Mouse (Mus musculus): Measurements from ENCODE around the gene Pygm. TPM values are rescaled to one million over a fixed set of nuclear protein-coding genes. Genes with fewer than 3 reads are reported as not detected.

Pygm gene
- 7.3 and 7.5 TPM in 2 replicates for polyA plus RNA-seq (2015; fragmentation: Nextera tagmentation; extraction: Ambion mirVana)

- 10% methylated on average over 7 of the region's 7 CpGs for WGBS
- Histone ChIP-seq H3K9ac (ENCODE audit: low read depth, low read length) (no peak within 1 kb of the TSS; the same call in 1 of the 2 replicates), H3K4me2 (ENCODE audit: low read length) (no peak within 1 kb of the TSS), H3K9me3 (replicated peaks; ENCODE audit: control insufficient read depth, low read length, poor library complexity, severe bottlenecking) (no peaks in the 10 kb centered on the region), H3K27me3 (ENCODE audit: control insufficient read depth, insufficient read depth, low read depth, low read length) (no peaks in the 10 kb centered on the region), H3K4me1 (ENCODE audit: control insufficient read depth, insufficient read depth, low read length) (no peaks in the 10 kb centered on the region; the same call in 1 of the 2 replicates), H3K27ac (ENCODE audit: low read length) (no peak within 1 kb of the TSS), H3K36me3 (ENCODE audit: control insufficient read depth, insufficient read depth, low read length) (no peaks in the 10 kb centered on the region), H3K4me3 (ENCODE audit: low read depth, low read length) (no peak within 1 kb of the TSS)
- no peak for ATAC-seq
Observed at GRCm38 (mm10) chr19:6384128-6384527, at the start of gene Pygm. TSS of gene Pygm (plus strand) at chr19:6384399.

DNA sequence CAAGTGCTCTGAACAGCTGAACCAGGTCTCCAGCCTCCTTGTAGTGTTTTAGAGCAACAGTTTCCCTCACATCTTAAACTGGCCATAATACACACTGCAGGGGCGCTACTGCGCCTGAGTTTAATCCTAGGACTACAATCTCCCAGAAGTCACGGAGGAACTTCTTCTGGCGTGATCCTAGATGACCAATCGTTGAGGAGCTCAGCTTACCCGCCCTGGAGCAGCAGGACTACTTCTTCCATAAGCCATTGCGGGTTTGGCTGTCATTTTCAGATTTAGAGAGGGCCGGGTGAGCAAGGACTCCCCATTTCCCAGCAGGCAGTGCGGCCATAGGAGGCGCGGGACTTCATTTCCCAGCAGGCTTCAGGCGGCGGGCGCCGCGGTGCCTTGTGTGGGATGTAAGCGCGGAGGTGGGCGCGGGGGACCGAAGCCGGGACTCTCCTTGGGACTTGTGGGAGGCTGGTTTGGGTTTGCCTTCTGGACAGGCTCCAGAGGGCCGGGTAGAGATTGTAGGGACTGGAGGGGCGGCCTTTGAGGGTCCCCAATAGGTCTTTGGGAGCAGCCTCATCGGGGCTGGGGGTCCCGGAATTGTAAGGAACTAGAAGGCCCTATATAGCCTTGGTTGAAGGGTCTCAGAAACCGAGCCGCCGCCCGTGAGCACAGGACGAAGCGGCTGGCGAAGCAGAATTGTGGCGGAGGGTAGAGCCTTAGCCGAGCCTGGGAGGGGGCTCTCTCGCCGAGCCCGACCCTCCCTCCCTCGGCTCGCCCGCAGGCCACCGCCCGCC, 49.3 kb upstream of the Pygm start, which contains the start of gene Men1:
TSS of gene Men1 (plus strand) at position 307 of the 785 bp plus-strand sequence.
- Histone ChIP-seq H3K9me3 (replicated peaks; ENCODE audit: control insufficient read depth, low read length, poor library complexity, severe bottlenecking) (no peaks in the 10 kb centered on the region), H3K9ac (ENCODE audit: low read depth, low read length) (peak within 1 kb of the TSS; percentile 90), H3K4me3 (ENCODE audit: low read depth, low read length) (peak within 1 kb of the TSS; percentile 86), H3K4me2 (ENCODE audit: low read length) (peak within 1 kb of the TSS; percentile 96), H3K36me3 (ENCODE audit: control insufficient read depth, insufficient read depth, low read length) (peaks cover 21% of the 10 kb centered on the region), H3K4me1 (ENCODE audit: control insufficient read depth, insufficient read depth, low read length) (peaks cover 23% of the 10 kb centered on the region), H3K27ac (ENCODE audit: low read length) (peak within 1 kb of the TSS; percentile 81), H3K27me3 (ENCODE audit: control insufficient read depth, insufficient read depth, low read depth, low read length) (no peaks in the 10 kb centered on the region)
- peak; percentile 95 for ATAC-seq
- WGBS, result 0% methylated on average over 39 of the region's 43 CpGs

DNA sequence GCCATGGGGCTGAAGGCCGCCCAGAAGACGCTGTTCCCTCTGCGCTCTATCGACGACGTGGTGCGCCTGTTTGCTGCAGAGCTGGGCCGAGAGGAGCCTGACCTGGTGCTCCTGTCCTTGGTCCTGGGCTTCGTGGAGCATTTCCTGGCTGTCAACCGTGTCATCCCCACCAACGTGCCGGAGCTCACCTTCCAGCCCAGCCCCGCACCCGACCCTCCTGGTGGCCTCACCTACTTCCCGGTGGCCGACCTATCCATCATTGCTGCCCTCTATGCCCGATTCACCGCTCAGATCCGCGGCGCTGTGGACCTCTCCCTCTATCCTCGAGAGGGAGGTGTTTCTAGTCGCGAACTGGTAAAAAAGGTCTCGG, 48.8 kb upstream of the Pygm start:
- no peak; the same call in 1 of the 2 replicates for ATAC-seq
- under 1% methylated on average over 24 of the region's 25 CpGs for WGBS
- peaks cover 25% of the 10 kb centered on the region for H3K4me1 ChIP-seq (ENCODE audit: control insufficient read depth, insufficient read depth, low read length)
- no peaks in the 10 kb centered on the region for H3K9me3 ChIP-seq (replicated peaks; ENCODE audit: control insufficient read depth, low read length, poor library complexity, severe bottlenecking)
- no peaks in the 10 kb centered on the region for H3K27me3 ChIP-seq (ENCODE audit: control insufficient read depth, insufficient read depth, low read depth, low read length)
- H3K9ac ChIP-seq (ENCODE audit: low read depth, low read length), result peak overlapping the region; percentile 90
- peak overlapping the region; percentile 86 for H3K4me3 ChIP-seq (ENCODE audit: low read depth, low read length)
- peaks cover 24% of the 10 kb centered on the region for H3K36me3 ChIP-seq (ENCODE audit: control insufficient read depth, insufficient read depth, low read length)
- H3K27ac ChIP-seq (ENCODE audit: low read length), result peak overlapping the region; percentile 81
- H3K4me2 ChIP-seq (ENCODE audit: low read length), result peak overlapping the region; percentile 96

DNA sequence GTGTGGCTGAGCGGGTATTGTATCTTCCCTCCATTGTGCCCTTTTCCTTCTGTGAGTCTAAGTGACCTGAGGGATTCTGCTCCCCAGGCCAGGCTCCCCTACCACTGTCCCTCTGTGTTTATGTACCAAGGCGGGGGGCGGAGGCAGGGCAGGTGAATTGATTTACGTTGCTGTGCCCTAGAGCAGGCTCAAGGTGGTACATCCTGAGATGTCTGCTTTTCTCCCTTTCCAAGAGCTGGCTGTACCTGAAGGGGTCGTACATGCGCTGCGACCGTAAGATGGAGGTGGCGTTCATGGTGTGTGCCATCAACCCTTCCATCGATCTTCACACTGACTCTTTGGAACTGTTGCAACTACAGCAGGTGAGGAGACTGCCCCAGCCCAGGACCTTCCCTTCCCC, 47.3 kb upstream of the Pygm start:
- 97% methylated on average over 10 of the region's 10 CpGs for WGBS
- Histone ChIP-seq H3K4me1 (ENCODE audit: control insufficient read depth, insufficient read depth, low read length) (peaks cover 34% of the 10 kb centered on the region), H3K27me3 (ENCODE audit: control insufficient read depth, insufficient read depth, low read depth, low read length) (no peaks in the 10 kb centered on the region), H3K9me3 (replicated peaks; ENCODE audit: control insufficient read depth, low read length, poor library complexity, severe bottlenecking) (no peaks in the 10 kb centered on the region), H3K4me2 (ENCODE audit: low read length) (peak overlapping the region; percentile 96), H3K9ac (ENCODE audit: low read depth, low read length) (peak overlapping the region; percentile 90), H3K4me3 (ENCODE audit: low read depth, low read length) (peak overlapping the region; percentile 86; the same call in 1 of the 2 replicates), H3K27ac (ENCODE audit: low read length) (no peak overlapping the region), H3K36me3 (ENCODE audit: control insufficient read depth, insufficient read depth, low read length) (peaks cover 24% of the 10 kb centered on the region)
- ATAC-seq, result no peak

DNA sequence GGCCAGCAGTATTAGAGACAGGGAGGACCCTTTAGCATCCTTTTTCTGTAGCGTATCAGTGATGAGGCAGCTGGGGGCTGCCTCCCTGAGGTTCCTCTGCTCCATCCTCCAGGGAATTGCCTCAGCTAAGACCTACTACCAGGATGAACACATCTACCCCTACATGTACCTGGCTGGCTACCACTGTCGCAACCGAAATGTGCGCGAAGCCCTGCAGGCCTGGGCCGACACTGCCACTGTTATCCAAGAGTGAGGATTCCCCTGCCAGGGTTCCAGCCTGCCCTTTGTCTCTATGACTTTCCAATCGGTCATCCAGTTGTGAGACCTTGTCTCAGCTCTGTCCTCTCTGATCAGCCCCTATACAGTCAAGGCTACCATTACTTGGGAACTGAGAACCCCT, 46.0 kb upstream of the Pygm start:
- Histone ChIP-seq H3K27ac (ENCODE audit: low read length) (no peak overlapping the region), H3K4me3 (ENCODE audit: low read depth, low read length) (no peak overlapping the region), H3K9ac (ENCODE audit: low read depth, low read length) (no peak overlapping the region), H3K9me3 (replicated peaks; ENCODE audit: control insufficient read depth, low read length, poor library complexity, severe bottlenecking) (no peaks in the 10 kb centered on the region), H3K27me3 (ENCODE audit: control insufficient read depth, insufficient read depth, low read depth, low read length) (no peaks in the 10 kb centered on the region), H3K4me2 (ENCODE audit: low read length) (no peak overlapping the region), H3K4me1 (ENCODE audit: control insufficient read depth, insufficient read depth, low read length) (peaks cover 34% of the 10 kb centered on the region), H3K36me3 (ENCODE audit: control insufficient read depth, insufficient read depth, low read length) (peaks cover 26% of the 10 kb centered on the region)
- ATAC-seq, result no peak
- 90% methylated on average over 7 of the region's 7 CpGs for WGBS

- Histone ChIP-seq H3K4me3 (ENCODE audit: low read depth, low read length) (no peak overlapping the region), H3K4me2 (ENCODE audit: low read length) (no peak overlapping the region), H3K36me3 (ENCODE audit: control insufficient read depth, insufficient read depth, low read length) (peaks cover 26% of the 10 kb centered on the region), H3K27me3 (ENCODE audit: control insufficient read depth, insufficient read depth, low read depth, low read length) (no peaks in the 10 kb centered on the region), H3K9me3 (replicated peaks; ENCODE audit: control insufficient read depth, low read length, poor library complexity, severe bottlenecking) (no peaks in the 10 kb centered on the region), H3K4me1 (ENCODE audit: control insufficient read depth, insufficient read depth, low read length) (peaks cover 34% of the 10 kb centered on the region), H3K9ac (ENCODE audit: low read depth, low read length) (no peak overlapping the region), H3K27ac (ENCODE audit: low read length) (no peak overlapping the region)
- ATAC-seq, result no peak
- WGBS, result 96% methylated on average over 11 of the region's 11 CpGs
Observed at GRCm38 (mm10) chr19:6338716-6339115, 45.5 kb upstream of the Pygm start.

GRCm38 (mm10) chr19:6339191-6339590, 45.0 kb upstream of the Pygm start:
- Histone ChIP-seq H3K4me1 (ENCODE audit: control insufficient read depth, insufficient read depth, low read length) (peaks cover 34% of the 10 kb centered on the region), H3K36me3 (ENCODE audit: control insufficient read depth, insufficient read depth, low read length) (peaks cover 30% of the 10 kb centered on the region), H3K4me2 (ENCODE audit: low read length) (no peak overlapping the region), H3K4me3 (ENCODE audit: low read depth, low read length) (no peak overlapping the region), H3K27ac (ENCODE audit: low read length) (no peak overlapping the region), H3K27me3 (ENCODE audit: control insufficient read depth, insufficient read depth, low read depth, low read length) (no peaks in the 10 kb centered on the region), H3K9me3 (replicated peaks; ENCODE audit: control insufficient read depth, low read length, poor library complexity, severe bottlenecking) (no peaks in the 10 kb centered on the region), H3K9ac (ENCODE audit: low read depth, low read length) (no peak overlapping the region)
- WGBS, result 97% methylated on average over 6 of the region's 6 CpGs
- ATAC-seq, result no peak

DNA sequence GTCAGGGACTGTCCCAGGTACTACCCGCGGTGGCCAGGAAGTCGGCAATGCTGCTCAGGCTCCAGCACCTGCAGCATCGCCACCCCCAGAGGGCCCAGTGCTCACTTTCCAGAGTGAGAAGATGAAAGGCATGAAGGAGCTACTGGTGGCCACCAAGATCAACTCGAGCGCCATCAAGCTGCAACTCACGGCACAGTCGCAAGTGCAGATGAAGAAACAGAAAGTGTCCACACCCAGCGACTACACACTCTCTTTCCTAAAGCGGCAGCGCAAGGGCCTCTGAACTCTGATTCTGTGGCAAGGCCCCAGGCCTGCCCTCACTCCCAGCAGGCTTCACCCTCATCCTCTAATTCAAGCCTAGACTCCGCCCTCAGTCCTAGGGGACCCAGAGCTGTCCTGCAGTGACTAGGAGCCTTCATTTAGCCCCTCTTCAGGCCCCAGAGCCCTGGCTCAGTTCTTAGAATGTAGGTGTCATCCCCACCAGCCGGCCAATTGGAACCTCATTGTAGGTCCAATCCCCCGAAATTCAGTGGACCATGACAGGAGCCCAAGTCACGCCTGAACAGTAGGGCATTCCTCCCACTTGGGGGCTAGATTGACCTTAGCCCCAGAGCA, 44.2 kb upstream of the Pygm start:
- no peak for ATAC-seq
- H3K9ac ChIP-seq (ENCODE audit: low read depth, low read length), result no peak overlapping the region
- WGBS, result 66% methylated on average over 15 of the region's 15 CpGs
- H3K9me3 ChIP-seq (replicated peaks; ENCODE audit: control insufficient read depth, low read length, poor library complexity, severe bottlenecking), result no peaks in the 10 kb centered on the region
- H3K27ac ChIP-seq (ENCODE audit: low read length), result no peak overlapping the region; the same call in 1 of the 2 replicates
- H3K27me3 ChIP-seq (ENCODE audit: control insufficient read depth, insufficient read depth, low read depth, low read length), result no peaks in the 10 kb centered on the region
- peak overlapping the region; percentile 77 for H3K4me2 ChIP-seq (ENCODE audit: low read length)
- no peak overlapping the region for H3K4me3 ChIP-seq (ENCODE audit: low read depth, low read length)
- H3K4me1 ChIP-seq (ENCODE audit: control insufficient read depth, insufficient read depth, low read length), result peaks cover 31% of the 10 kb centered on the region
- peaks cover 36% of the 10 kb centered on the region for H3K36me3 ChIP-seq (ENCODE audit: control insufficient read depth, insufficient read depth, low read length)

Data from midbrain, embryonic 16.5 days (tissue).